Mouse (Mus musculus) midbrain, postnatal 0 days (tissue): ENCODE measurements at regions not wholly inside any gene's neighbourhood (a gene's known extent, or its start where the extent isn't known, plus 50 kb on each side); places are given as distances from the start of the nearest gene placed in this dataset.

Experiments
- ATAC-seq: fragments of 200-750 bp; cut with Nextera tagmentation; 2 replicates; pipeline ENCODE4 v1.8.0; 2017; ENCODE audit warnings: moderate number of reproducible peaks, mild to moderate bottlenecking, moderate TSS enrichment, moderate library complexity; ENCODE audit not compliant: low FRiP score
- DNase-seq: peaks from one replicate; pipeline ENCODE4 v3.0.0-alpha.2; 2015; ENCODE audit warnings: low spot score
- H3K27ac ChIP-seq: fragments of 300-500 bp; sonication (generic); 2 replicates; pipeline ENCODE4 v1.5.1; 2014; ENCODE audit warnings: low read depth, mild to moderate bottlenecking, low read length, mixed read lengths
- H3K27me3 ChIP-seq: fragments of 300-500 bp; sonication (generic); 2 replicates; pipeline ENCODE4 v1.6.1; 2014; ENCODE audit warnings: low read length, control low read depth, mixed read lengths; ENCODE audit not compliant: insufficient read depth
- H3K36me3 ChIP-seq: fragments of 300-500 bp; sonication (generic); 2 replicates; pipeline ENCODE4 v1.6.1; 2014; ENCODE audit warnings: low read length, control low read depth, mixed read lengths; ENCODE audit not compliant: insufficient read depth
- H3K4me1 ChIP-seq: fragments of 300-500 bp; sonication (generic); 2 replicates; pipeline ENCODE4 v1.6.1; 2014; ENCODE audit warnings: mild to moderate bottlenecking, control low read depth, antibody characterized with exemption, low read length, mixed read lengths; ENCODE audit not compliant: insufficient read depth
- H3K4me2 ChIP-seq: fragments of 300-500 bp; sonication (generic); 2 replicates; pipeline ENCODE4 v1.6.1; 2014; ENCODE audit warnings: low read depth, mild to moderate bottlenecking, low read length, mixed read lengths; ENCODE audit not compliant: poor library complexity, severe bottlenecking
- H3K4me3 ChIP-seq: fragments of 300-500 bp; sonication (generic); 2 replicates; pipeline ENCODE4 v1.5.1; 2014; ENCODE audit warnings: low read depth, mild to moderate bottlenecking, low read length, moderate library complexity
- H3K9ac ChIP-seq: fragments of 300-500 bp; sonication (generic); replicated peaks from 2 replicates; pipeline ENCODE4 v1.6.1; 2014; ENCODE audit warnings: mild to moderate bottlenecking, low read length, moderate library complexity, mixed read lengths; ENCODE audit not compliant: poor library complexity, severe bottlenecking
- H3K9me3 ChIP-seq: fragments of 300-500 bp; sonication (generic); 2 replicates; pipeline ENCODE4 v1.6.1; 2016; ENCODE audit warnings: low read length, control low read depth
- CTCF ChIP-seq: IDR thresholded peaks from 2 replicates; pipeline ENCODE4 v1.5.1; 2016; ENCODE audit warnings: antibody characterized with exemption, mild to moderate bottlenecking
- WGBS: fragments of 180-500 bp; shearing (Covaris S2); extraction: QIAGEN DNeasy Blood & Tissue Kit; methylation state at CpG from one replicate; pipeline ENCODE4 v1.1.7; 2014; 5-methylcytosine and 5-hydroxymethylcytosine counted together

DNA sequence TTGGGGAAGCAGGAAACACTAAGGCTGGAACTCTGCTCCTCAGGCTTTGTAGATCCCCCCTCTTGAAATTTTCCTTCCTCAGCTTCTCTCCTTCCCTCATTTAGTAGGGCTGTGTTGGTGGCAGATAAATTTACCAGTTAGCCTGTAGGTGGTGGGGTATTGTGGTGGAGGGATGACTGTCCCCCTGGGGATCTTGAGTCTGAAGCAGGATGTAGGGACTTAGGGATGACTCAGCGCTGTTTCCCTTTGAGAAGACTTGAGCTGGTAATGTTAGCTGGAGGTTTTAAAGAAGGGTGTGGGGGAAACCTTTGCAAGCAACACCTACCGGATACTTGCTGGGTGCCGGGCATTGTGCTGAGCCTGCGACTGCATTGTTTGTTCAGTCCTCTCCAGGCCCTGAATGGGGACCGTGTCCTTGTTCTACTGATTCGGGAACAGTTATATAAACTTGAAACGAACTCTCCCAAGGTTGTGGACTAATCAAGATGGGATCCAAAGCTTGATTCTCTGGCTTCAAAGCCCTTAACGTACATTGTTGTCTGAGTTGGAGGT lies 115.5 kb upstream of the Fstl4 start:
- H3K27me3 ChIP-seq, result no peaks in the 10 kb centered on the region
- peaks cover 4% of the 10 kb centered on the region; the same call in 1 of the 2 replicates for H3K4me1 ChIP-seq
- no peaks in the 10 kb centered on the region for H3K36me3 ChIP-seq
- no peak overlapping the region for H3K4me2 ChIP-seq
- DNase-seq, result no peak
- no peak overlapping the region for H3K4me3 ChIP-seq
- no peak overlapping the region for H3K9ac ChIP-seq
- H3K9me3 ChIP-seq, result no peaks in the 10 kb centered on the region
- no peak overlapping the region for H3K27ac ChIP-seq
- WGBS, result 85% methylated on average over 8 of the region's 8 CpGs
- no peak for TF ChIP-seq CTCF
- no peak for ATAC-seq

DNA sequence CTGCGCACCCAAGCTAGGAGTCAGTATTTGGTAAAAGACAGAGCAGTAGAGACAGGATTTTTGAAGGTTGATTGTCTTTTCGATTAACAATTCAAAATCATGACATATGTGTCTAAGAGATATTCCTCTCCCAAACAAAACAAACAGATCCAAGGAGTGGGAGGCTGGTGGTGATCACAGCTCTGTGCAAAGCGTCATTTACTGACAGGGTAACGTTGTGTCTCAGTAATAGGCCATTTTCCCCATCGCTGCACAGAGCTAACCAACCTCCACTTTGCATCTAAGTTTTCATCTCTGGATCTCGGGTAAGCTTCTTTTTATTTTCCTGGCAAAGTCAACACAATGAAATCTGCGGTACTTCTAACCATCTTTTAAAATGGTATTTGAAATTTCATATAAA lies 109.8 kb upstream of the Fstl4 start:
- DNase-seq, result no peak
- Histone ChIP-seq H3K27ac (no peak overlapping the region), H3K36me3 (no peaks in the 10 kb centered on the region), H3K4me3 (no peak overlapping the region), H3K27me3 (no peaks in the 10 kb centered on the region), H3K9ac (no peak overlapping the region), H3K9me3 (no peaks in the 10 kb centered on the region), H3K4me2 (no peak overlapping the region), H3K4me1 (no peaks in the 10 kb centered on the region)
- no peak for TF ChIP-seq CTCF
- ATAC-seq, result no peak
- WGBS, result 74% methylated on average over 7 of the region's 7 CpGs

DNA sequence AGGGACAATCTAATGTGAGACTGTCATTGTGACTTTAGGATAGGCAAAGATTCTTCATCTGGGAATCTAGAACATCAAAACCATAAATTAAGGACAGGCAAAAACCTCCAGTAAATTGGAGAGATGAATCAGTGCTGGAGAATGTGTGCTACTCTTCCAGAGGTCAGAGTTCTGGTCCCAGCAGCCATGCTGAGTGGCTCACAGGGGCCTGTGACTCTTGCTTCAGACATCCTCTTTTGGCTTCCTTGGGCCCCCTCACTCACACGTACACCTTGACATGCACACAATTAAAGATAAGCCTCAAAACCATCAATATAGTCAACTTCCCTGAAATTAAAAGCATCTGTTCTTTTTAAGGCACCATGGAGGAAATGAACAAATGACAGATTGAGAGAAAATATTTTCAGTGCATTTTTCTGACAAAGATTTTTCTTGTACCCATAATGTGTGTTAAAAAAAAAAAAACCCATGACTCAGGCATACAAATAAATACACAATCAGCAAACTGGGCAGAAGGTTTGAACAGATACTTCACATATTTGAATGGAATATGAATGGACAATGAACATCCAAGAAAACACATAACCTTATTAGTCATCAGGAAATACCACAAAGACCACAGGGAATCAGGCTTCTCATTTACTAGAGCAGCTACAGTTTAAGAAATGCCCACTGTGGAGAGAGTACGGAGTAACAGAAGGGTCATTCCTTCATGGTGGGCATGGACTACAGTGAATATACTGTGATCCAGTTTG lies 108.5 kb upstream of the Fstl4 start:
- DNase-seq, result no peak

GRCm38 (mm10) chr11:52661234-52661633 lies 103.2 kb upstream of the Fstl4 start:
- Histone ChIP-seq H3K27ac (no peak overlapping the region), H3K36me3 (no peaks in the 10 kb centered on the region), H3K4me1 (no peaks in the 10 kb centered on the region), H3K27me3 (no peaks in the 10 kb centered on the region), H3K4me3 (no peak overlapping the region), H3K4me2 (no peak overlapping the region), H3K9ac (no peak overlapping the region), H3K9me3 (no peaks in the 10 kb centered on the region)
- ATAC-seq, result no peak
- 54% methylated on average over 12 of the region's 12 CpGs for WGBS
- no peak for DNase-seq
- no peak for TF ChIP-seq CTCF

More for the DNA sequence above, 108.5 kb upstream of the Fstl4 start:
- no peaks in the 10 kb centered on the region for H3K27me3 ChIP-seq
- no peak overlapping the region for H3K27ac ChIP-seq
- WGBS, result 75% methylated on average over 2 of the region's 2 CpGs
- ATAC-seq, result no peak
- TF ChIP-seq CTCF, result no peak
- no peaks in the 10 kb centered on the region for H3K4me1 ChIP-seq
- H3K9me3 ChIP-seq, result no peaks in the 10 kb centered on the region
- no peak overlapping the region for H3K4me2 ChIP-seq
- no peak overlapping the region for H3K9ac ChIP-seq
- no peaks in the 10 kb centered on the region for H3K36me3 ChIP-seq
- H3K4me3 ChIP-seq, result no peak overlapping the region

DNA sequence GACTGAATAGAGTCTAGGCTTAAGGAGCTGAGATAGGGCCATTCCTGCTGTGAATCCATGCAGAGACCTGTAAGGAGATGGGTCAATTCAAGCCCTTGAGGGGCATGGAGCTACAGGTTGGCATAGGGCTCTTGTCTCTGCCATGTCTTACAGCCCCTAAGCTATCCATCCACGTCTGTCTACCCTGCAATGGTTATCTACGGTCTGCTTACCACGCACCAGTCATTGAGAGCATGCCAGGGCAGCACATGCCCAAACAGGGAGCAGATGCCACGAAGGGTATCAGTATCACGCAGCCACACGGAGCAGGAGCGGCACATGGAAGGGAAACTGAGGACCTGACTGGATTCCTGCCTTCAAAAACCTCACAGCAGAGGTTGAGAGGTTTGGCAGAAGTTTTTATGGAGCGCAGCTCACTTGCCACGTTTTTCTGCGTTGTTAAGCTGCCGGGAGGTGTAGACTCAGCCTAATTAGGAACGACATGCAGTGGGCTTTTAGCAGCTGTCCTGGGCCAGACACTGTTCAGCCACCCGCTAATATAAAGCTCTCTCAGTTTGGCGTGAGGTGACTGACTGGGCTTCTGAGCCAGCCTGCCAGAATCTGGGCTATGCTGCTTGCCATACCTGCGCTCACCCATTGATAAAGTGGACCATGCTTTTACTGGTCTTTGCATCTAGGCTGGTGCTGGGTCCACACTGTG lies 102.4 kb upstream of the Fstl4 start:
- no peak for TF ChIP-seq CTCF
- DNase-seq, result no peak
- Histone ChIP-seq H3K27me3 (no peaks in the 10 kb centered on the region), H3K36me3 (no peaks in the 10 kb centered on the region), H3K4me1 (no peaks in the 10 kb centered on the region), H3K27ac (no peak overlapping the region), H3K4me3 (no peak overlapping the region), H3K4me2 (no peak overlapping the region), H3K9me3 (no peaks in the 10 kb centered on the region), H3K9ac (no peak overlapping the region)
- WGBS, result 74% methylated on average over 15 of the region's 15 CpGs
- no peak for ATAC-seq

GRCm38 (mm10) chr11:52665343-52665742 lies 99.1 kb upstream of the Fstl4 start:
- Histone ChIP-seq H3K27me3 (no peaks in the 10 kb centered on the region), H3K9me3 (no peaks in the 10 kb centered on the region; the same call in 1 of the 2 replicates), H3K9ac (no peak overlapping the region), H3K36me3 (no peaks in the 10 kb centered on the region), H3K27ac (no peak overlapping the region), H3K4me1 (no peaks in the 10 kb centered on the region), H3K4me3 (no peak overlapping the region), H3K4me2 (no peak overlapping the region)
- TF ChIP-seq CTCF, result no peak
- DNase-seq, result no peak
- no peak for ATAC-seq
- 47% methylated on average over 1 of the region's 1 CpGs for WGBS
